Mouse (Mus musculus) left cerebral cortex, adult 11 months (tissue): ENCODE data around the gene Itln1.
"Not testable (repeated sequence)": the region's sequence is repeated elsewhere in the genome, so short reads cannot be mapped to it uniquely, and the experiment has no call there.

Experiments
- DNase-seq: peaks from one replicate; pipeline ENCODE4 v3.0.0; 2022; ENCODE audit warnings: low spot score

The Itln1 gene

DNA sequence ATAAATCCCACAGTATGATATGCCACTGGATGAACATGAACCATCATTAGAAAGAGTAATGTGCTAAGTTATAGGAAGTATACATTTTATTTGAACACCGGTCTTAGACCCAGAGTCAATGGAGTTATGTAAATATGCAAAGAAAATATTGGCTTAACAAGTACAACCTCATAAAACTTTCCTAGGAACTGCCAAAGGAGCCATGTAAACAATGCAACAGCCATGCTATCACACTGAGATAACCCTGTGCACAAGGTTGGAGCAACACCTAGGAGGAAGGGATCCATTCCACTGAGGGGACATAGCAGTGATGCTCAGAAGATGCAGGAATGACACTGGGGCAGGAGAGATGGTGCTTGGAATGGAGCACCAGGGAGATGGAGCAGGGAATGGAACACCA is 21.3 kb downstream of the Itln1 start:
- DNase-seq, result no peak

DNA sequence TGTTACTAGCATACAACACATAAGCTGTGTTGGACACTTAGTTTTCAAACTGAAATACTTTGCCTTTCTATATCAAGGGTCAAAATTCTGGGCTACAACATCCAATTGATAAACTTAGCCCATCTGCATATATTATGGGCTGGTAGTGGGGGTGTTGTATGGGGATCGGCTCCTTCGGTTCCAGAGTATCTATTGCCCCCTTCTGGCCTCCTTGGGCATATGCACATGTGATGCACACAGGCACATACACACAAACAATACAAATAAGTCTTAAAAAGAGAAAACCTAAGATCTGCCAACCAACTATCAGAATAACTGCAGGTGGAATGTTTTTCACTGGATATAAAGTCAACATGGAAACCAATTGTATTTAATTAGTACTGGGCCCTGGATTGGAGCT is 21.9 kb downstream of the Itln1 start:
- DNase-seq, result no peak

DNA sequence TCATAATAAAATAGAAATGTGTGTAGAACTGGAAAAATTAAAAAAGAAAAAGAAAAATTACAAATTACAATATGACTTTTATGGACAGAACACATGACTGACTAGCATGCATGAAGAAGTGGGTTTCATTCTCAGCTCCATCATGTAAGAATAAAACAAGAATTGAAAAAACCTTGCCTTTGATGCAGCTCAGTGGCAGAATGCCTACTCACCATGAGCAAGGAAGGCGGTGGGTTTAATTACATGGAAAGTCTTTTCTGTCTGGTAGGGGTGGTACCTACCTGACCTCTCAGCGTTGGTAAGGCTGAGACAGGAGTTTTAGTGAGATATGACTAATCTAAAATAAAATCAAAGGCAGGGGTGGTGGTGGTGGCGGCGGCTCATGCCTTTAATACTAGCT is 30.5 kb downstream of the Itln1 start:
- no peak for DNase-seq

DNA sequence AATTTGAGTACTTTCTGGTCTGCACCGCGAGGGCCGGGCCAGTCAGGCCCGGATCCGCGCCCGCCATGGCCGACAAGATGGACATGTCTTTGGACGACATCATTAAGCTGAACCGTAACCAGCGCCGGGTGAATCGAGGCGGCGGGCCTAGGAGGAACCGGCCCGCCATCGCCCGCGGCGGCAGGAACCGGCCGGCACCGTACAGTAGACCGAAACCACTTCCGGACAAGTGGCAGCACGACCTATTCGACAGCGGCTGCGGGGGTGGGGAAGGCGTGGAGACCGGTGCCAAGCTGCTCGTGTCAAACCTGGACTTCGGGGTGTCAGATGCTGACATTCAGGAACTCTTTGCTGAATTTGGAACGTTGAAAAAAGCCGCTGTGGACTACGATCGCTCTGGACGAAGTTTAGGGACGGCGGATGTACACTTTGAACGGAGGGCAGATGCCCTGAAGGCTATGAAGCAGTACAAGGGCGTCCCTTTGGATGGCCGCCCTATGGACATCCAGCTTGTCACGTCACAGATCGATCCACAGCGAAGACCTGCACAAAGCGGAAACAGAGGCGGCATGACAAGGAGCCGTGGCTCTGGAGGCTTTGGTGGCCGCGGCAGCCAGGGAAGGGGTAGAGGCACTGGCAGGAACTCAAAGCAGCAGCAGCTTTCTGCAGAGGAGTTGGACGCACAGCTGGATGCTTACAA is 31.4 kb downstream of the Itln1 start:
- peak; percentile 43 for DNase-seq

DNA sequence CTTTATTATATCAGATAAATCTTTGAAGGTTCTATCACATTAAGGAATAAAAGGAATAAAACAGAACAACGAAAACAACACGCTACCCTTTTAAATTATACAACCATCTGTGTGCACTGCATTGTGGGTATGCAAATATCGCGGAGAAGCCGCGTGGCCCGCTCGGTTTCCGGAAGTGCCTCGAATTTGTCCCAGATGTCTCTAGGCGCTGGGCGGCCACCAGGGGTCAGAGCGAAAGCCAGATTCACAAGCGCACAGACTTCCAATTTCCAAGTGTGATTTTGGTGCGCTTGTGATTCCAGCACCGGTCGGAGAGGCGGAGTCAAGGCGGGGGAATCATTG is 31.9 kb downstream of the Itln1 start, which contains the start of gene Alyref2:
Gene Alyref2 (plus strand): TSS at position 229 of the 342 bp plus-strand sequence.
- DNase-seq, result peak; percentile 94

DNA sequence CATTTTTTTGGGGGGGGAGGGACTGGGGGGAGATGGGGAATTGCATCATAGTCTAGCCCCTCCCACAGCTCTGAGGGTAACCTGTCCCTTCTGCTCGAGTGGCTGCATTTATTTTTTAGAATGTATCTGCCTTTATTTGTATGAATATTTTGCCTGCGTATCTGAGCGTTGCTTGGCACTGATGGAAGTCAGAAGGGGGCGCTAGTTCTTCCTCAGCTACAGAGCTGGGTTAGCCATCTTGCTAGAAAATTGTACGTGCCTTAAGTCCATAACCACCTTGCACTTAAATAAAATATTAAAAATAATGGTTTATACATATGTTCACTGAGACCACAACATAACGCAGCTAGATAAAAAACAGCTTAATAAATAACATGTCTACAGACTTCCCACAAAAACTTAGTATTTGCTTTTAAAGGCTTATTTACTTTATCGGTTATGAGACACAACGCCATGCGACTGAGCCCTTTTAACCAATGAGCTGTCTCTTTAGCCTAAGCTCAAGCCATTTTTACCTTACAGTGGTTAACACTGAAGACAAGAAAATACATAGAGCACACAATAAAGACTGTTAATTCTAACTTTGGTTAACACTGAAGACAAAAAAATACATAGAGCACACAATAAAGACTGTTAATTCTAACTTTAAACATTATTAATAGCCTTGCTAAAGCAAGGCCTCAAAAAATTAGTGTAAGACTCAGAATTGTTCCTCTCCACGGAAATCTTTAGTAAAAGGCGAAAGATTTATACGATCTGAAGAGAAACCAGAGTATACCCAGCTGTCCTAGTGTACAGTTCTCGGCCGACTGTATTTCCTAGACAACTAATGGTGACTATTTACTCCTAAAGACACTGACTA is 32.5 kb downstream of the Itln1 start:
- no peak for DNase-seq

DNA sequence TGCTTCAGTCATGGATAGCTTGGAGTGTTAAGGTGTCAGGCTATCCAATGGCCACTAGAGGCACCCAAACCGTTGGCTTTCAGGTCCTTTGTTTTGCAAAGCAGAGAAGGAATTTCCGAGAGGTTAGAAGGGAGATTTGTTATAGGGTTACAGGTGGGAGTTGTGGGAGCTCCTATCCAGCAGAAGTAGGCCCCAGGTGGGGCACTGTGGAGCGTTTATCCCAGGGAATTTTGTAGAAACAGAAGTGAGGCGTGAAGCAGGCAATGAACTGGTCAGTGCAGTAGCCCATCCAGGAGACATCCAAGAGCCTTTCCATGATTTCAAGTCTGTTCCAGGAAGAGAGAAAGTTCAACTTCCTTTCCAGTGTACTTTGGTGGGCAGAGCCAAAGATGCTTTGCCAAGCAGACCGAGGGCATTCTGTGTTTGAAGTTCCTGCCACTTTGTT is 33.4 kb downstream of the Itln1 start:
- no peak for DNase-seq

DNA sequence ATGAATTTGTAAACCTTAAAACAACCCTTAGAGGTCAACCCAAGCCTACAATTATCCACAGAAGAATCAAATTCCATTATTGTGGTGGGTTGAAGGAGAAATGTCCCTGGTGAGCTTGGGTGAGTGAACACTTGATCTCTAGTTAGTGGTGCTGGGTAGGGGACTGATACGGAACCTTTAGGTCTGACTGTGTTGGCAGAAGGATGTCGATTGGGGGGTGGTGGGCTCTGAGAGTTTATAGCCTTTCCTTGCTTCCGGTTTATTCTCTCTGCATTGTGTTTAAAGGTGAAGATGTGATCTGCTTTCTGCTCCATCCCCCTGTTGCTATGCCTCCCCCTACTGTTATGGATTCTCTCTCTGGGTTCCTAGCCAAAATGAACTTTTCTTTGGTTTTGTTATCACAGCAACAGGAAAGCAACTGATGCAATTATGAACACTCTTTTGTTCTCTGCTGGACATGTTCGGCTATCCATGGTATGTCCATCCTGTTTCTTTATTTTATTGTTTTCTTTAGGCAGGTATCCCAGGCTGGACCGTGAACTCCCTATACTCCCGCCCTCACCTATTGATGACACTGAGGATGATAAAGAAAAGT is 34.0 kb downstream of the Itln1 start:
- no peak for DNase-seq

DNA sequence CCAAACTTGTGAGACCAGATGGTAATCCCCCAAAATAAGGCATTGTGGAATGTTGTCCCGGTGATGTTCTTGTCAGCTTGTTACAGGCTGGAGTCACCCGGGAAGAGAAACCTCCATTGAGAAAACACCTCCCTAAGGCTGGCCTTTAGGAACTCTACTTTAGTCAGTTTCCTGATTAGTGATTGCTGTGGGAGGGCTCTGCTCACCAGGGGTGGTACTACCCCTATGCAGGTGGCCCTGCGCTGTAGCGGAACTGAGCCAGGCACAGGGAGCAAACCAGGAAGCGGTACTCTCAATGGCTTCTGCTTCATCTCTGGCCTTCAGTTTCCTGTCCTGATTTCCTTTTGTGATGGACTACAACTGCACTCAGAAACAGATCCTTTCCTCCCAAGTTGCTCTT is 35.2 kb downstream of the Itln1 start:
- DNase-seq, result no peak

DNA sequence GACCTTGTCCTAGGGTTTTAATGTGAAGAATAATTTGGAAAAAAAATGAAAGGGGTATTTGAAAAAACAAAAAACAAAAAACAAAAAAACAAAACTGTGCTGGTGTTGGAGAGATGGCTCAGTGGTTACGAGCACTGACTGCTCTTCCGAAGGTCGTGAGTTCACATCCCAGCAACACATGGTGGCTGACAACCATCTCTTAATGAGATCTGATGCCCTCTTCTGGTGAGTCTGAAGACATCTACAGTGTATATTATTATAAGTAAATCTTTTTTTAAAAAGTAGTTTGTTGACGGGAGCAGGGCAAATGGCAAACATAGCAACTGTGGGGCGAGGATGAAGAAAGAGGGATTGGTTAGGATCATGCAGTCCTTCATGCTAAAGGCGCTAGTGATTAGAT is 39.7 kb downstream of the Itln1 start:
- DNase-seq, result no peak

DNA sequence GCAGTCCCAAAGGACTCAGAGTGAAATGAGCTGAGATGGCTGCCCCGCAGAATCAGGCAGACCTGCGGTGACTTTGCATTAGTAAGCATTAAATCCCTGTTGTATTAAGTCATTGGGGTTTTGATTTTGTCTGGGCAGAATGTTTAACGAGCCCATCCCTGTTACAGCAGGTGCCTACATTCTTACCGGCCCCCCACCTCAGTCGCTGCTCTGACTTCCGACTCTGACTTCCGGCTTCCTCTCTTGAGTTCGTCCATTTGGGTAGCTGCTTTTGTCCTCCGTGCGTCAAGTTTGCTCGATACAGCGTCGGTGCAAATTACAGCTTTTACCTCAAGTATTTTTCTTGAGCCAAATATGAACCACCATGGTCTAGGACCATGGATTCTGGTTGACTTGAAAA is 40.9 kb downstream of the Itln1 start:
- no peak for DNase-seq

DNA sequence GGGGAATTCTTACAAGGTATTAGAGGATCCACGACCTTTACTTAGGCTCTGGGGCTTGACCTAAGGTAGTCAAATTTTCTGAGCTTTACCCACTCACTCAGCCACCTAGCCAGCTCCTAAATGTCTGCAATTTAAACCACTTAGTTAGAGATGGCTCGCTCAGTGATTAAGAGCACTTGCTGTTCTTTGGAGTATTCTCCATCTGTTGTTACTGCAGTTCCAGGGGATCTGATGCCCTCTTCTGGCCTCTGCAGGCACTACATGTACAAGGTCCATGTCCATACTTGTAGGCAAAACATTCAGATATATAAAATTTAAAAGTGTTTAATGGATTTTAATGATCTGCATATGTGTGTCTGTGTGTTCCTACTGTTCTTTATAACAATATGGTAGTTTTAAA is 56.1 kb downstream of the Itln1 start:
- peak; percentile 39 for DNase-seq

DNA sequence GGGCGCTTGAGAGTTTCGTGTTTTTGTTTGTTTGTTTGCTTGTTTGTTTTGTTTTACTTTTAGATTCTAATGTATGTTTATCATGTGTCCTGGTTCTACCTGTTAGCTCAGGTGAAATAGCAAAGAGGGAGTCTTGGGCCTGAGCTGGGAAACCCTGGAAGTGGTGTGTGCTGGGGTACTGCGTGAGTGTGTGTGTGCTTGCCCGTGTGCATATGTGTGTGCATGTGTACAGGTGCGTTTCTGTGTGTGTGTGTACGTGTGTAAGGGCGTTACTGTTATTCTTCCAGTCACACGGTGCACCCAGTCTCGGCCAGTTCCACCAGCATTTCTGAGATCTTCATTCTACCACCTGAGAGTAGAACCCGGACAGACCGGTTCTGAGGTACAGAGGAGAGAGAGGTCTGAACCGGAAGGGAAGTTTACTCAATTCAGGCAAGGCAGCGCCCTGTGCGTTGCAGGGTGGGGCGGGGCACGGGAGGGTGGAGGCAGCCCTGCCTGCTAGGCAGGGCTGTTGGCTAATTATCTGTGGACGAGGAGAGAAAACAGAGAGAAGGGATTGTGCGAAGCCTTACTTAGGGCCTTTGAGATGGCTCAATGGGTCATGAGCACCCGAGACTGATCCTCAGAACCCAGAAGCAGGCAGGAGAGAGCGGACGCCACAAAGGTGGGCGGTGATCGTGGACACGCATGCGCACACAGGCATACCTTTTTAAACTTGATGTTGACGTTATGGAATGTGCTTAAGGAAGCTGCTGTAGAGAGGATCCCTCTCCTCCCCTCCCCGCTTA is 57.1 kb downstream of the Itln1 start:
- no peak for DNase-seq

DNA sequence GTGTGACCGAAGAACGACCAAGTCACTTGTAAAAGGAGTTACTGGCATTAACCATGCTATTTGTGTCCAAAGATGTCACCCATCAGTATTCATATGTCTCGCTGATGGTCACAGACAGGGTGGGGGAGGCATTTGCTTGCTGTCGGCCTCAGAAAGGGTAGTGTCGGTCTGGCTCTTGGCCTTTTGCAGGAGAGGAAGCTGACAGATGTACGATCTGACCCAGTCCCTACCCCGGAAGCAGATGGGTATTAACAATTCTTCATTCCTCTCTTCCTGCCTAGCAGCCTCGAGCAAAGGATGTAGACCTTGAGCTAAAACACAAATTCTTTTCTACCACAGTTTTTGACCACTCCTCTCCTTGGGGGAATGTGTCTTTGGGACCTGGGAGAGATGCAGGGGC is 58.0 kb downstream of the Itln1 start:
- DNase-seq, result no peak

DNA sequence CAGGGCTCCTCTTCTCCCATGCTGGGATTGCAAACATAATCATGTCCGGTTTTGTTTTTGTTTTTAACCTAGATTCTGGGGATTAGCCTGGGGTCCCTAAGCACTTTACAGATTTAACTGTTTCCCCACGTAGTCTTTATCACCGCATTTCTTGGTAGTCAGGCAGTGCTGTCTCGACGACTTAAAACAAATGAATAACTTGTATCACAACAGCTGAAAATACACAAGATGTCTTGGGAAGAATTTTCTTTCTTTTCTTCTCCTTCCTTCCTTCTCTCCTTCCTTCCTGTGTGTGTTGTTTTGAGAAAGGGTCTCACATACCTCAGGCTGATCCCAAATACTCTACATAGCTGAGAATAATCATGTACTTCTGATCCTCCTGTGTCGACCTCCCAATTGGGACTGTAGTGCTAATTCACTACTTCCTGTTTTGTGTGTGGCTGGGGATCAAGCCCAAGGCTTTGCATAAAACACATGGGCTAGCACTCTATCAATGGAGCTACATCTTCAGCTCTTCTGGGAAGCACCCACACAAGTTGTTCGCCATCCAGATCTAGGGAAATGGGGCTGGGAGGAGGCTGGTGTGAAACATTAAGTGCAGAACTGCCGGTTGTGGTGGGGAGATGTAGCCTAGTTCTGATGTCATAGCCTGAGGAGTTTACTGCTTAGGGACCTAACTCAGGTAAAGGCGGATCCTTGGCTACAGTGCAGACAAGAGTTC is 61.0 kb downstream of the Itln1 start:
- DNase-seq, result no peak

DNA sequence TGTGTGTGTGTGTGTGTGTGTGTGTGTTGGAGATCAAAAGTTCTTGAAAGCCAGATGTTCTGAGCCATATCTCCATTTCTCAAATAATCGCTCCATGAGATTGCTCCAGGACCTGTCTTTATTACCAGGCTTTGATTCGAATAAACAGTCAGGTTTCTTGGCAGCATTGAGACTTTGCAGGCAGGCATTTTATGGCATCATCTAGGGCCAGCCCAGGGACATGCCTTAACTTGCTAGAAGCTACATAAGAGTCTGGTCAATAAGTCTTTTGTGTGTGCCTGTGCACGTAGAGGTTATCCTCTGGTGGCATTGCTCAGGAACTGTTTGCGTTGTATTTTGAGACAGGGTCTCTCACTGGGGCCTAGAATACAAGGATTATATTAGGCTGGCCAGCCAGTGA is 61.6 kb downstream of the Itln1 start:
- DNase-seq, result no peak

DNA sequence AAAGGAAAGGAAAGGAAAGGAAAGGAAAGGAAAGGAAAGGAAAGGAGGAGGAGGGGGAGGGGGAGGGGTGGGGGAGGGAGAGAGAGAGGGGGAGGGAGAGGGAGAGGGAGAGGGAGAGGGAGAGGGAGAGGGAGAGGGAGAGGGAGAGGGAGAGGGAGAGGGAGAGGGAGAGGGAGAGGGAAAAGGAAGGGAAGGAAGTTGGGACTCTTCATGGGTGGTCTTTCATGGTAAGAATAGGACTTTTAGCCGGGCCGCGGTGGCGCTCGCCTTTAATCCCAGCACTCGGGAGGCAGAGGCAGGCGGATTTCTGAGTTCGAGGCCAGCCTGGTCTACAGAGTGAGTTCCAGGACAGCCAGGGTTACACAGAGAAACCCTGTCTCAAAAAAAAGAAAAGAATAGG is 63.2 kb downstream of the Itln1 start:
- not testable (repeated sequence) for DNase-seq

DNA sequence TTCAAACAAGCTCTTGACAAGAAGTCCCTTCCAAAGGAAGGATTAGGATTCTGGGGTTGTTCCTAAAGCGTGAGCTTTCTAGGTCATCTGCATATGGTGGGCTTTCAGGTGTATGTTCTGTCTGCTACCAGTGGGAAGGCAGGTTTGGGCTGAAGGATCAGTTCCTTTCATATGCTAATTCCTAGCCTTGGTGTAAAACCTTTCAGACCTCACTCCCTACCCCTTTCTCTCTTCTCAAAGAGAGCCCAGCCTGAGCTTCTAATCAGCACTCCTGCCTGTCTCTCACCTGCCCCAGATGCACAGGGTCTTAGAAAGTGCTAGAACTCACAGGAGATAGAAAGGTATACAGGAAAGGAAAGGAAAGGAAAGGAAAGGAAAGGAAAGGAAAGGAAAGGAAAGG is 63.6 kb downstream of the Itln1 start:
- no peak for DNase-seq

DNA sequence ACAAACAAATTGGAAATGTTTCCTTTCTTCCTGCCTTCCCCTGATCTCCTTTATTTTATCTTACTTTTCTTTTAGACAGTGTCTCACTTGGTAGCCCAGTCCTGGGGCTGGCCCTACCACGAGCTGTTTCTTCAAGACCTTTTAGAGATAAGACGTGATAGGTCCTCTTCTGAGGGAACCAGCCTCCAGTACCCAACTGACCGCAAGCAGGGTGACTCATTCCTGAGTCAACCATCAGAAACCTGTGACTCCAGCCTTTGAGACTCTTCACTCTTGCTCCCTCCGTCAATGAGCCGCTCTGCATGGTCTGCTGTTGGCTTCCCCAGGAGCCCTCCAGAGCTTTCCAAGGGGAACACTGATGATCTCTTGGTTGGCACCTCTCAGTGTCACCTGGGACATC is 64.2 kb downstream of the Itln1 start:
- DNase-seq, result no peak

DNA sequence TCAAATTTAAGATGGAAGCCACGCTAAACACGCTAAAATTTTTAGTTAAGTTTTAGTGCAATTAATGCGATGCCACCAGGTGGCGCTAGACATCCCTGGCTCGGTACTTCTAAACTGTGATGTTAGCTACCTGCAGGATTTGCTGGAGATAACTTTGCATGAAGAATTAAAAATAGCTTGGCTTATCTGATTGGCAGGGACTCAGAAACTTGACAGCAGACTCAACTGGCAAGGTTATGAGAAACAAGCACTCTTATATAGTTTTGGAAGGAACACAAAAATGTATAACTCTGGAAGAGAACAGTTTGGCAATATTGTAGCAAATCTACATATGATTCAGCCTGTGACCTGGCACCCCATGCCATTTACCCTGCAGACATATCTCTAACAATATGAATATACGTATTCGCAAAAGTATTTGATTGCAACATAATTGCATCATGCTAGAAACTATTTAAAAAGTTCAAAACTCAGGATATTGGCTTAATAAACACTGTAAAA is 64.7 kb downstream of the Itln1 start:
- DNase-seq, result peak; percentile 17

DNA sequence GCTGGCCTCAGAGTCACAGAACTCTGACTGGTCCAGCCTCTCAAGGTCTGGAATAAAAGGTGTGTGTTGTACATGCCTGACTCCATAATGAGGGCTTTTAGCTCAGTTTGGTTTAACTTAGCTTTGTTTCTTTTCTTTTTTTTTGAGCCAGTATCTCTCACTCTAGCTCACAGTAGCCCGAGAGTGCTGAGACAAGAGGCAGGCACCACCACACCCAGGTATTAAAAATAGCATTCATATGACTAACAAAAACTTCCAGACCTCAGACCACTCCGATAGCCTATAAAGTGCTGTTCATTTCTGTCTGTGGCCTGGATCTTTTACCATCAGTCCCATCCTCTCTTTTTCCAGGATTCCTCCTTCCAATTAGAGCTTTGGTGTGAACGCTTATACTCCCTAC is 65.4 kb downstream of the Itln1 start:
- no peak for DNase-seq
